Mouse (Mus musculus) C2C12 (cell line): ENCODE measurements at regions not wholly inside any gene's neighbourhood (a gene's known extent, or its start where the extent isn't known, plus 50 kb on each side); places are given as distances from the start of the nearest gene placed in this dataset.

Experiments
- CEBPB ChIP-seq: IDR thresholded peaks from one replicate; pipeline ENCODE4 v1.6.1; 2011; ENCODE audit warnings: low read depth, mild to moderate bottlenecking, control low read depth, moderate library complexity
- CTCF ChIP-seq: IDR thresholded peaks from one replicate; pipeline ENCODE4 v1.5.1; 2011; ENCODE audit not compliant: control insufficient read depth, insufficient read depth, insufficient read length
- MAX ChIP-seq: IDR thresholded peaks from one replicate; pipeline ENCODE4 v1.6.1; 2011; ENCODE audit warnings: mild to moderate bottlenecking, control low read depth
- MYOD1 ChIP-seq: IDR thresholded peaks from one replicate; pipeline ENCODE4 v1.6.1; 2011; ENCODE audit warnings: low read depth; ENCODE audit not compliant: control insufficient read depth, insufficient read length
- MYOG ChIP-seq: IDR thresholded peaks from one replicate; pipeline ENCODE4 v1.6.1; 2011; ENCODE audit not compliant: control insufficient read depth, insufficient read length; ENCODE audit errors: extremely low read depth
- USF1 ChIP-seq: IDR thresholded peaks from one replicate; pipeline ENCODE4 v1.6.1; 2011; ENCODE audit warnings: low read depth, mild to moderate bottlenecking, control low read depth, moderate library complexity

DNA sequence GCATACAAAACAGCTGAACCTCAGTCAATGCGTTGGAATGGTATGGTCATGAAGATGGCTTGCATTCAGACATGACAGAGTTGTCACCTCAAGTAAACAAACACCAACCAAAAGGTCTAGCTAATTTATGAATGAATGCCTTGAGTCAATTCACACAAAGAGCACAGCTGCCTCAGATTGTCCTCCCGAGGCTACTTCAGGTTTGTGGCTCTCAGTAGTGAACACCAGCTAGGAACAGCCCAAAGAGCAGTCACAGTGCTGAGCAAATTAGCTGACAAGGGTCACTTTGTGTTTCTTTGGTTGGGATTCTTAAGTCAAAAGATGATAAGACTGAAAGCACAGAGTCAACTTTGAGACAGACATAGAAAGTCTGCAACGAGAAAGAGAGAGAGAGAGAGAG, 68.7 kb upstream of the Peli2 start:
- TF ChIP-seq MAX (no peak), CTCF (no peak), MYOG (no peak), USF1 (no peak), MYOD1 (no peak), CEBPB (no peak)
